Comparison of ENCODE assay signal across 8 mouse cellular contexts in genomic region chr8:71026424-71026890, GRCm38 (mm10).
DNase-seq lines count a peak whose midpoint lies in the region; ATAC-seq and TF ChIP-seq lines count a peak whose summit lies in the region.
"Not testable (repeated sequence)": the region's sequence is repeated elsewhere in the genome, so short reads cannot be mapped to it uniquely, and the experiment has no call there.

No protein-coding gene starts in this region.

- H3K27ac ChIP-seq in cerebellum, adult 2 months (ENCODE audit: insufficient read depth, low read length); embryonic facial prominence, embryonic 13.5 days; heart, embryonic 13.5 days (replicated peaks); intestine, embryonic 16.5 days (ENCODE audit: low read length); limb, embryonic 14.5 days (replicated peaks; ENCODE audit: low read depth, low read length); midbrain, embryonic 13.5 days: not testable (repeated sequence)

- H3K36me3 ChIP-seq in embryonic facial prominence, embryonic 13.5 days; heart, embryonic 13.5 days; intestine, embryonic 16.5 days (ENCODE audit: control insufficient read depth, insufficient read depth, low read length); limb, embryonic 14.5 days (ENCODE audit: control insufficient read depth, insufficient read depth, low read length); midbrain, embryonic 13.5 days: not testable (repeated sequence)

- H3K27me3 ChIP-seq in cerebellum, adult 2 months (ENCODE audit: control insufficient read depth, insufficient read depth, low read length); embryonic facial prominence, embryonic 13.5 days; heart, embryonic 13.5 days (replicated peaks); intestine, embryonic 16.5 days (replicated peaks; ENCODE audit: control insufficient read depth, insufficient read depth, low read length); limb, embryonic 14.5 days (ENCODE audit: control insufficient read depth, insufficient read depth, low read length); midbrain, embryonic 13.5 days: not testable (repeated sequence)

- peak overlapping the region; percentile 52 for H3K4me2 ChIP-seq in embryonic facial prominence, embryonic 13.5 days
- H3K4me2 ChIP-seq in heart, embryonic 13.5 days, result peak overlapping the region; percentile 65
- H3K4me2 ChIP-seq in intestine, embryonic 16.5 days (ENCODE audit: low read depth, low read length), result peak overlapping the region; percentile 35; the same call in 1 of the 2 replicates
- peak overlapping the region; percentile 23; the same call in 1 of the 2 replicates for H3K4me2 ChIP-seq in limb, embryonic 14.5 days (replicated peaks; ENCODE audit: low read depth, low read length, severe bottlenecking)
- H3K4me2 ChIP-seq in midbrain, embryonic 13.5 days (replicated peaks), result peak overlapping the region; percentile 46

- peak overlapping the region; percentile 37 for H3K4me3 ChIP-seq in cerebellum, adult 2 months (replicated peaks; ENCODE audit: insufficient read depth, low read depth, low read length)
- H3K4me3 ChIP-seq in embryonic facial prominence, embryonic 13.5 days, result peak overlapping the region; percentile 30
- peak overlapping the region; percentile 36 for H3K4me3 ChIP-seq in heart, embryonic 13.5 days
- H3K4me3 ChIP-seq in intestine, embryonic 16.5 days (ENCODE audit: low read length); limb, embryonic 14.5 days (replicated peaks; ENCODE audit: low read length): not testable (repeated sequence)
- H3K4me3 ChIP-seq in midbrain, embryonic 13.5 days (replicated peaks), result peak overlapping the region; percentile 24

- not testable (repeated sequence) for TF ChIP-seq CTCF in cerebellum, adult 2 months (IDR thresholded peaks at IDR 0.05; ENCODE audit: borderline replicate concordance, insufficient read depth, low read depth, low read length)

- DNase-seq in Muller cell, postnatal 12 days (ENCODE audit: inconsistent ontology term), result peak; percentile 38
- peak; percentile 22 to 50 for DNase-seq in cerebellum, adult 2 months
- DNase-seq in limb, embryonic 14.5 days (ENCODE audit: low spot score), result not testable (repeated sequence)
- peak; percentile 4 for DNase-seq in right cerebral cortex, postnatal 4 days

- not testable (repeated sequence) for H3K9me3 ChIP-seq in embryonic facial prominence, embryonic 13.5 days; heart, embryonic 13.5 days; intestine, embryonic 16.5 days (ENCODE audit: control insufficient read depth, low read length); limb, embryonic 14.5 days (ENCODE audit: control insufficient read depth, low read length); midbrain, embryonic 13.5 days

- TF ChIP-seq POLR2A in cerebellum, adult 2 months (IDR thresholded peaks at IDR 0.05; ENCODE audit: borderline replicate concordance, insufficient read depth, low read length); limb, embryonic 14.5 days (IDR thresholded peaks at IDR 0.05; ENCODE audit: borderline replicate concordance, extremely low read depth, insufficient read depth, insufficient read length): not testable (repeated sequence)

- peak; percentile 32; the same call in 1 of the 2 replicates for ATAC-seq in embryonic facial prominence, embryonic 13.5 days (ENCODE audit: insufficient number of reproducible peaks, insufficient read depth, low FRiP score, low TSS enrichment, low read depth)
- not testable (repeated sequence) for ATAC-seq in heart, embryonic 13.5 days (ENCODE audit: extremely low read depth, insufficient number of reproducible peaks, low FRiP score, low TSS enrichment); limb, embryonic 14.5 days (ENCODE audit: low FRiP score, low read depth)
- ATAC-seq in intestine, embryonic 16.5 days, result peak; percentile 86
- peak; percentile 77 for ATAC-seq in midbrain, embryonic 13.5 days

- not testable (repeated sequence) for H3K4me1 ChIP-seq in cerebellum, adult 2 months (ENCODE audit: control insufficient read depth, insufficient read depth, low read length); embryonic facial prominence, embryonic 13.5 days; heart, embryonic 13.5 days; intestine, embryonic 16.5 days (ENCODE audit: control insufficient read depth, insufficient read depth, low read length); limb, embryonic 14.5 days (ENCODE audit: control insufficient read depth, insufficient read depth, low read length); midbrain, embryonic 13.5 days (replicated peaks)

- H3K9ac ChIP-seq in embryonic facial prominence, embryonic 13.5 days; intestine, embryonic 16.5 days (ENCODE audit: low read depth, low read length); limb, embryonic 14.5 days (ENCODE audit: low read depth, low read length, severe bottlenecking); midbrain, embryonic 13.5 days (replicated peaks): not testable (repeated sequence)
- 0 out of 2 replicates have a peak overlapping the region, but pooled peaks have one; percentile 58 for H3K9ac ChIP-seq in heart, embryonic 13.5 days

- 2% methylated on average over 17 of the region's 17 CpGs for WGBS in cerebellum, adult 2 months
- 3% methylated on average over 17 of the region's 17 CpGs for WGBS in embryonic facial prominence, embryonic 13.5 days
- WGBS in heart, embryonic 13.5 days, result 6% methylated on average over 17 of the region's 17 CpGs
- WGBS in intestine, embryonic 16.5 days, result 4% methylated on average over 17 of the region's 17 CpGs
- WGBS in limb, embryonic 14.5 days, result 5% methylated on average over 16 of the region's 17 CpGs
- WGBS in midbrain, embryonic 13.5 days, result 4% methylated on average over 17 of the region's 17 CpGs
